Mouse (Mus musculus): ENCODE data around the gene Ccdc134. TPM values are rescaled to one million over a fixed set of nuclear protein-coding genes. Genes with fewer than 3 reads are reported as not detected.
A peak's percentile ranks its signal among the peaks of the same experiment; 100 is the strongest.

Gene Ccdc134
- polyA plus RNA-seq, 1 experiment from 2014 or later: 4.0 TPM

- Histone ChIP-seq H3K27me3 (ENCODE audit: insufficient read depth, low read length) (no peaks in the 10 kb centered on the region), H3K4me3 (ENCODE audit: low read depth, low read length) (no peak overlapping the region), H3K36me3 (replicated peaks; ENCODE audit: insufficient read depth, low read length) (no peaks in the 10 kb centered on the region), H3K4me2 (ENCODE audit: low read depth, low read length) (no peak overlapping the region), H3K9ac (replicated peaks) (no peak overlapping the region), H3K27ac (ENCODE audit: low read depth) (no peak overlapping the region), H3K4me1 (ENCODE audit: insufficient read depth) (peaks cover 65% of the 10 kb centered on the region), H3K9me3 (ENCODE audit: low read length) (no peaks in the 10 kb centered on the region)
- DNase-seq (no peak), ATAC-seq (no peak)
- 88% methylated on average over 12 of the region's 12 CpGs for WGBS (ENCODE audit: insufficient replicate concordance)
- TF ChIP-seq CTCF (IDR thresholded peaks at IDR 0.05; ENCODE audit: low read depth) (no peak), EP300 (IDR thresholded peaks at IDR 0.05; ENCODE audit: low read depth) (no peak)
These were observed 34.4 kb downstream of the Ccdc134 start for GRCm38 (mm10) chr15:82161965-82162600.

- no peak for DNase-seq
- Histone ChIP-seq H3K4me3 (ENCODE audit: low read depth, low read length) (no peak overlapping the region), H3K9me3 (ENCODE audit: low read length) (no peaks in the 10 kb centered on the region), H3K4me2 (ENCODE audit: low read depth, low read length) (peak overlapping the region; percentile 52), H3K36me3 (replicated peaks; ENCODE audit: insufficient read depth, low read length) (no peaks in the 10 kb centered on the region), H3K9ac (replicated peaks) (peak overlapping the region; percentile 2), H3K27ac (ENCODE audit: low read depth) (peak overlapping the region; percentile 76), H3K4me1 (ENCODE audit: insufficient read depth) (peaks cover 65% of the 10 kb centered on the region), H3K27me3 (ENCODE audit: insufficient read depth, low read length) (no peaks in the 10 kb centered on the region)
- no peak for ATAC-seq
- TF ChIP-seq CTCF (IDR thresholded peaks at IDR 0.05; ENCODE audit: low read depth): no peak
- no peak for TF ChIP-seq EP300 (IDR thresholded peaks at IDR 0.05; ENCODE audit: low read depth)
- 76% methylated on average over 10 of the region's 10 CpGs for WGBS (ENCODE audit: insufficient replicate concordance)
These were observed 35.8 kb downstream of the Ccdc134 start for GRCm38 (mm10) chr15:82163356-82164060.

- Histone ChIP-seq H3K27me3 (ENCODE audit: insufficient read depth, low read length) (no peaks in the 10 kb centered on the region), H3K4me3 (ENCODE audit: low read depth, low read length) (no peak overlapping the region), H3K9me3 (ENCODE audit: low read length) (no peaks in the 10 kb centered on the region), H3K9ac (replicated peaks) (peak overlapping the region; percentile 2), H3K4me2 (ENCODE audit: low read depth, low read length) (peak overlapping the region; percentile 52), H3K36me3 (replicated peaks; ENCODE audit: insufficient read depth, low read length) (no peaks in the 10 kb centered on the region), H3K4me1 (ENCODE audit: insufficient read depth) (peaks cover 65% of the 10 kb centered on the region), H3K27ac (ENCODE audit: low read depth) (peak overlapping the region; percentile 76)
- no peak for DNase-seq
- no peak for TF ChIP-seq EP300 (IDR thresholded peaks at IDR 0.05; ENCODE audit: low read depth)
- peak; percentile 44 for TF ChIP-seq CTCF (IDR thresholded peaks at IDR 0.05; ENCODE audit: low read depth)
- 24% methylated on average over 4 of the region's 4 CpGs for WGBS (ENCODE audit: insufficient replicate concordance)
- ATAC-seq: peak; percentile 64
These were observed 36.3 kb downstream of the Ccdc134 start for GRCm38 (mm10) chr15:82164061-82164399.

- DNase-seq (no peak), ATAC-seq (peak; percentile 44)
- peak overlapping the region; percentile 52 for H3K4me2 ChIP-seq (ENCODE audit: low read depth, low read length)
- no peaks in the 10 kb centered on the region for H3K36me3 ChIP-seq (replicated peaks; ENCODE audit: insufficient read depth, low read length)
- 44% methylated on average over 7 of the region's 7 CpGs for WGBS (ENCODE audit: insufficient replicate concordance)
- no peak for TF ChIP-seq EP300 (IDR thresholded peaks at IDR 0.05; ENCODE audit: low read depth)
- TF ChIP-seq CTCF (IDR thresholded peaks at IDR 0.05; ENCODE audit: low read depth): no peak
- H3K9ac ChIP-seq (replicated peaks): peak overlapping the region; percentile 44
- no peaks in the 10 kb centered on the region for H3K27me3 ChIP-seq (ENCODE audit: insufficient read depth, low read length)
- peaks cover 65% of the 10 kb centered on the region for H3K4me1 ChIP-seq (ENCODE audit: insufficient read depth)
- H3K4me3 ChIP-seq (ENCODE audit: low read depth, low read length): no peak overlapping the region
- peak overlapping the region; percentile 76 for H3K27ac ChIP-seq (ENCODE audit: low read depth)
- H3K9me3 ChIP-seq (ENCODE audit: low read length): no peaks in the 10 kb centered on the region
These were observed 36.8 kb downstream of the Ccdc134 start for GRCm38 (mm10) chr15:82164496-82164895.

GRCm38 (mm10) chr15:82165332-82166239, 37.9 kb downstream of the Ccdc134 start:
- peaks cover 9% of the 10 kb centered on the region for H3K36me3 ChIP-seq (replicated peaks; ENCODE audit: insufficient read depth, low read length)
- peak; percentile 91 for DNase-seq
- TF ChIP-seq CTCF (IDR thresholded peaks at IDR 0.05; ENCODE audit: low read depth): peak; percentile 97
- no peak; the same call in 1 of the 2 replicates for TF ChIP-seq EP300 (IDR thresholded peaks at IDR 0.05; ENCODE audit: low read depth)
- peaks cover 59% of the 10 kb centered on the region for H3K4me1 ChIP-seq (ENCODE audit: insufficient read depth)
- H3K27me3 ChIP-seq (ENCODE audit: insufficient read depth, low read length): no peaks in the 10 kb centered on the region
- H3K4me2 ChIP-seq (ENCODE audit: low read depth, low read length): peak overlapping the region; percentile 46
- no peaks in the 10 kb centered on the region for H3K9me3 ChIP-seq (ENCODE audit: low read length)
- H3K4me3 ChIP-seq (ENCODE audit: low read depth, low read length): no peak overlapping the region
- ATAC-seq: peak; percentile 58
- H3K9ac ChIP-seq (replicated peaks): peak overlapping the region; percentile 57
- H3K27ac ChIP-seq (ENCODE audit: low read depth): peak overlapping the region; percentile 68
- WGBS (ENCODE audit: insufficient replicate concordance): 42% methylated on average over 8 of the region's 8 CpGs

Measured in liver, postnatal 0 days (tissue).